Mouse (Mus musculus) forebrain, embryonic 11.5 days (tissue): ENCODE results near the gene Irf2bpl. TPM values are rescaled to one million over a fixed set of nuclear protein-coding genes. Genes with fewer than 3 reads are reported as not detected.

Experiments
- ATAC-seq: fragments of 200-750 bp; cut with Nextera tagmentation; replicated peaks from 2 replicates; pipeline ENCODE4 v1.8.0; 2017; ENCODE audit warnings: moderate TSS enrichment; ENCODE audit not compliant: low FRiP score
- DNase-seq: peaks from one replicate; pipeline ENCODE4 v3.0.0-alpha.2; 2017; ENCODE audit warnings: low spot score
- H3K27ac ChIP-seq: fragments of 300-500 bp; sonication (generic); 2 replicates; pipeline ENCODE4 v1.5.1; 2014; ENCODE audit warnings: low read depth, low read length
- H3K27me3 ChIP-seq: fragments of 300-500 bp; sonication (generic); 2 replicates; pipeline ENCODE4 v1.6.1; 2014; ENCODE audit warnings: mild to moderate bottlenecking, low read length, mixed read lengths; ENCODE audit not compliant: control insufficient read depth, insufficient read depth
- H3K36me3 ChIP-seq: fragments of 300-500 bp; sonication (generic); 2 replicates; pipeline ENCODE4 v1.6.1; 2014; ENCODE audit warnings: mild to moderate bottlenecking, low read length, moderate library complexity, mixed read lengths; ENCODE audit not compliant: control insufficient read depth, insufficient read depth
- H3K4me1 ChIP-seq: fragments of 300-500 bp; sonication (generic); replicated peaks from 2 replicates; pipeline ENCODE4 v1.6.1; 2014; ENCODE audit warnings: low read length, mixed read lengths; ENCODE audit not compliant: control insufficient read depth, insufficient read depth
- H3K4me2 ChIP-seq: fragments of 300-500 bp; sonication (generic); 2 replicates; pipeline ENCODE4 v1.6.1; 2014; ENCODE audit warnings: low read depth, mild to moderate bottlenecking, low read length, moderate library complexity, mixed read lengths; ENCODE audit not compliant: severe bottlenecking
- H3K4me3 ChIP-seq: fragments of 300-500 bp; sonication (generic); 2 replicates; pipeline ENCODE4 v1.5.1; 2014; ENCODE audit warnings: low read depth, low read length
- H3K9ac ChIP-seq: fragments of 300-500 bp; sonication (generic); 2 replicates; pipeline ENCODE4 v1.6.1; 2014; ENCODE audit warnings: low read length
- H3K9me3 ChIP-seq: fragments of 300-500 bp; sonication (generic); 2 replicates; pipeline ENCODE4 v1.6.1; 2016; ENCODE audit warnings: low read length, mixed read lengths; ENCODE audit not compliant: control insufficient read depth
- WGBS: fragments of 180-500 bp; shearing (Covaris S2); extraction: QIAGEN DNeasy Blood & Tissue Kit; methylation state at CpG from one replicate; pipeline ENCODE4 v1.1.7; 2014; 5-methylcytosine and 5-hydroxymethylcytosine counted together
- polyA plus RNA-seq: library from polyadenylated mRNA; unstranded; fragments of >200 nt; fragmentation: Nextera tagmentation; extraction: Ambion mirVana; gene quantifications from 2 replicates; pipeline ENCODE4 v1.2.1, GENCODE M21; 2014

The Irf2bpl gene
- polyA plus RNA-seq, 1 experiment from 2014 or later = 40.3 TPM

GRCm38 (mm10) chr12:86916796-86917573, 32.4 kb upstream of the Irf2bpl start:
- ATAC-seq = no peak
- Histone ChIP-seq H3K27me3 (no peaks in the 10 kb centered on the region), H3K36me3 (no peaks in the 10 kb centered on the region), H3K9me3 (no peaks in the 10 kb centered on the region), H3K4me1 (peaks cover 8% of the 10 kb centered on the region), H3K4me3 (no peak overlapping the region), H3K27ac (no peak overlapping the region), H3K9ac (no peak overlapping the region), H3K4me2 (no peak overlapping the region)
- DNase-seq = no peak
- 84% methylated on average over 7 of the region's 7 CpGs for WGBS

- H3K9ac ChIP-seq = no peak overlapping the region
- H3K4me2 ChIP-seq = no peak overlapping the region
- H3K27me3 ChIP-seq = no peaks in the 10 kb centered on the region
- H3K4me3 ChIP-seq = no peak overlapping the region
- WGBS = 82% methylated on average over 7 of the region's 7 CpGs
- no peak for ATAC-seq
- no peaks in the 10 kb centered on the region for H3K36me3 ChIP-seq
- no peak for DNase-seq
- H3K4me1 ChIP-seq = peaks cover 16% of the 10 kb centered on the region
- H3K9me3 ChIP-seq = no peaks in the 10 kb centered on the region
- no peak overlapping the region for H3K27ac ChIP-seq
These were observed 31.0 kb upstream of the Irf2bpl start for GRCm38 (mm10) chr12:86915617-86916016.

GRCm38 (mm10) chr12:86914756-86915155, 30.2 kb upstream of the Irf2bpl start:
- DNase-seq (no peak), ATAC-seq (no peak)
- H3K4me2 ChIP-seq = no peak overlapping the region
- H3K36me3 ChIP-seq = no peaks in the 10 kb centered on the region
- no peak overlapping the region for H3K4me3 ChIP-seq
- 75% methylated on average over 6 of the region's 6 CpGs for WGBS
- H3K4me1 ChIP-seq = peaks cover 20% of the 10 kb centered on the region
- no peak overlapping the region for H3K9ac ChIP-seq
- H3K9me3 ChIP-seq = no peaks in the 10 kb centered on the region
- no peak overlapping the region for H3K27ac ChIP-seq
- no peaks in the 10 kb centered on the region for H3K27me3 ChIP-seq

- Histone ChIP-seq H3K4me1 (peaks cover 20% of the 10 kb centered on the region), H3K9ac (no peak overlapping the region), H3K36me3 (no peaks in the 10 kb centered on the region), H3K27me3 (no peaks in the 10 kb centered on the region), H3K27ac (no peak overlapping the region), H3K4me2 (no peak overlapping the region), H3K4me3 (no peak overlapping the region), H3K9me3 (no peaks in the 10 kb centered on the region)
- WGBS = 74% methylated on average over 2 of the region's 2 CpGs
- no peak for ATAC-seq
- DNase-seq = no peak
These were observed 29.8 kb upstream of the Irf2bpl start for GRCm38 (mm10) chr12:86914351-86914750.

GRCm38 (mm10) chr12:86912335-86913093, 27.9 kb upstream of the Irf2bpl start:
- H3K4me2 ChIP-seq = peak overlapping the region; percentile 24
- 9% methylated on average over 22 of the region's 22 CpGs for WGBS
- peak; percentile 29 for ATAC-seq
- H3K4me1 ChIP-seq = peaks cover 19% of the 10 kb centered on the region
- H3K36me3 ChIP-seq = no peaks in the 10 kb centered on the region
- no peak overlapping the region for H3K4me3 ChIP-seq
- peak overlapping the region; percentile 35; the same call in 1 of the 2 replicates for H3K9ac ChIP-seq
- no peak for DNase-seq
- H3K9me3 ChIP-seq = no peaks in the 10 kb centered on the region
- no peaks in the 10 kb centered on the region for H3K27me3 ChIP-seq
- peak overlapping the region; percentile 82 for H3K27ac ChIP-seq

- WGBS = 45% methylated on average over 10 of the region's 10 CpGs
These were observed 26.9 kb upstream of the Irf2bpl start for GRCm38 (mm10) chr12:86911482-86911931.

GRCm38 (mm10) chr12:86906395-86906794, 21.8 kb upstream of the Irf2bpl start:
- H3K4me1 ChIP-seq = peaks cover 6% of the 10 kb centered on the region
- no peak overlapping the region for H3K4me3 ChIP-seq
- DNase-seq = peak; percentile 92
- H3K36me3 ChIP-seq = no peaks in the 10 kb centered on the region
- no peak overlapping the region for H3K27ac ChIP-seq
- ATAC-seq = peak; percentile 70
- H3K9ac ChIP-seq = no peak overlapping the region
- 2% methylated on average over 15 of the region's 15 CpGs for WGBS
- H3K9me3 ChIP-seq = no peaks in the 10 kb centered on the region
- H3K4me2 ChIP-seq = no peak overlapping the region
- H3K27me3 ChIP-seq = no peaks in the 10 kb centered on the region

More at GRCm38 (mm10) chr12:86911482-86911931, 26.9 kb upstream of the Irf2bpl start:
- Histone ChIP-seq H3K27ac (peak overlapping the region; percentile 82), H3K9me3 (no peaks in the 10 kb centered on the region), H3K9ac (no peak overlapping the region), H3K4me2 (no peak overlapping the region), H3K36me3 (no peaks in the 10 kb centered on the region), H3K4me3 (no peak overlapping the region), H3K27me3 (no peaks in the 10 kb centered on the region), H3K4me1 (peaks cover 19% of the 10 kb centered on the region)
- DNase-seq (peak; percentile 68), ATAC-seq (peak; percentile 71)

- DNase-seq = no peak
- 70% methylated on average over 7 of the region's 7 CpGs for WGBS
- no peak overlapping the region for H3K4me2 ChIP-seq
- no peak overlapping the region for H3K27ac ChIP-seq
- ATAC-seq = peak; percentile 42
- H3K4me1 ChIP-seq = peaks cover 4% of the 10 kb centered on the region
- no peaks in the 10 kb centered on the region for H3K36me3 ChIP-seq
- no peak overlapping the region for H3K9ac ChIP-seq
- no peaks in the 10 kb centered on the region for H3K9me3 ChIP-seq
- H3K4me3 ChIP-seq = no peak overlapping the region
- no peaks in the 10 kb centered on the region for H3K27me3 ChIP-seq
These were observed 21.3 kb upstream of the Irf2bpl start for GRCm38 (mm10) chr12:86905876-86906275.
